Mouse (Mus musculus) inflammation-experienced regulatory T-cells (primary cell): ENCODE results near the gene Olfr479. TPM values are rescaled to one million over a fixed set of nuclear protein-coding genes. Genes with fewer than 3 reads are reported as not detected.

Experiments
- polyA plus RNA-seq, 2 experiments: library from polyadenylated mRNA; unstranded; fragments of 100-300 nt; shearing (Covaris generic); gene quantifications; one replicate each; pipeline ENCODE4 v1.2.1; 2017

Olfr479 gene
- polyA plus RNA-seq = not detected

GRCm38 (mm10) chr7:108050393-108050792 is at the start of gene Olfr479:
TSS of gene Olfr479 (plus strand) at chr7:108050693.

GRCm38 (mm10) chr7:108033889-108034288 is 16.6 kb upstream of the Olfr479 start, which contains the start of gene Olfr478:
TSS of gene Olfr478 (minus strand) at chr7:108033989.

DNA sequence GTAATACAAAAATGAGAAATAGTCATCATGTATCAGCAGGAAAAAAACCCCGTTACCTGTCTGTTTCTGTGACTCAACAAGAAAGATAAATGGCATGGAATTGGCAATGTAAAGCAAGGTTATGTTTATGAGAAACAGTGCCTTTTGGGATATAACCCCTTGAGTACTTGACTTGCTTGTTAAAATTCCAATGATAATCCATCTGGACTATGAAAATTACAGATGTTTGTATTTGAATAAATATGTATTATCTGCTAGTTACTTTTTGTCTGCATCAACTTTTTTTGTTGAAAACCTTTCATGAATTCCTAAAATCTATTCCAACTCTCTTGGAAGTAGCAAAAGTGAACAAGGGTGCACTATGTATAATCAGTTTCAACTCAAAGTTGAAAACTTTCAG is 16.8 kb downstream of the Olfr479 start, which contains the start of gene Olfr480:
Gene Olfr480, minus strand, starts transcription at position 101 of the 400 bp plus-strand sequence.

GRCm38 (mm10) chr7:108079555-108079954 is 29.1 kb downstream of the Olfr479 start, which contains the start of gene Olfr481:
TSS of gene Olfr481 (plus strand) at chr7:108079855.

DNA sequence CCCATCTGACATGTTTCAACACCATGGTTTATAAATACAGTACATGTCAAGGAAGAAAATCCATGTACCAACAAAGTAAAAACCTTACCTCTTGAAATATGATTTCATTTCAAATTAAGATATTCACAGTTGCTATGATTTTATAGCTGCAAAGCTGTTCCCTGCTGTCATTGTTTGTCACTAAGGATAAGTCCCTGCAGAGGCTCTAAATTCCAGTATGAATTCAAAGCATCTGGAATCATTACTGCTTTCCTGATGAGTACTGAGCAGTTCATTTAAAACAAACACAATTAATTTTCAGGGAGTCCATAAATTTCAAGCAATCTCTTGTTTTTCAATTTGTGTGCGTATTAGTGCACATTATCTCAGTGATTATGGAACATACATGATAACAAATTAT is 47.0 kb downstream of the Olfr479 start, which contains the start of gene Olfr482:
Gene Olfr482, minus strand, starts transcription at position 101 of the 400 bp plus-strand sequence.

GRCm38 (mm10) chr7:108100549-108100948 is 50.1 kb downstream of the Olfr479 start, which contains the start of gene Olfr483:
TSS of gene Olfr483 (plus strand) at chr7:108100849.

Other genes with a start within 250 kb of the Olfr479 start
- gene Ovch2, start 249.5 kb upstream of the Olfr479 start, polyA plus RNA-seq = not detected
- gene Olfr467, start 238.4 kb upstream of the Olfr479 start, polyA plus RNA-seq = not detected
- gene Olfr469, start 225.2 kb upstream of the Olfr479 start, polyA plus RNA-seq = not detected
- gene Olfr470, start 203.2 kb upstream of the Olfr479 start, polyA plus RNA-seq = not detected
- gene Olfr472, start 152.8 kb upstream of the Olfr479 start, polyA plus RNA-seq = under 1 TPM; 0.07 to 0.23 TPM
- not detected for gene Olfr473, start 120.2 kb upstream of the Olfr479 start, polyA plus RNA-seq
- gene Olfr474, start 96.0 kb upstream of the Olfr479 start, polyA plus RNA-seq = not detected
- not detected for gene Olfr476, start 85.9 kb upstream of the Olfr479 start, polyA plus RNA-seq
- gene Olfr477, start 64.0 kb upstream of the Olfr479 start, polyA plus RNA-seq = under 1 TPM in 1 of 2 experiments, not detected in 1; 0.10 TPM
- gene Olfr478, start 16.7 kb upstream of the Olfr479 start, polyA plus RNA-seq = not detected
- not detected for gene Olfr480, start 16.7 kb downstream of the Olfr479 start, polyA plus RNA-seq
- under 1 TPM; 0.13 to 0.95 TPM for gene Olfr481, start 29.2 kb downstream of the Olfr479 start, polyA plus RNA-seq
- gene Olfr482, start 46.9 kb downstream of the Olfr479 start, polyA plus RNA-seq = 1 to 10 TPM in 1 of 2 experiments, under 1 TPM in 1; 0.14 to 1.3 TPM
- under 1 TPM in 1 of 2 experiments, not detected in 1; 0.30 TPM for gene Olfr483, start 50.2 kb downstream of the Olfr479 start, polyA plus RNA-seq
- not detected for gene Olfr484, start 76.8 kb downstream of the Olfr479 start, polyA plus RNA-seq
- under 1 TPM in 1 of 2 experiments, not detected in 1; 0.17 TPM for gene Olfr485, start 109.2 kb downstream of the Olfr479 start, polyA plus RNA-seq
- gene Olfr486, start 122.0 kb downstream of the Olfr479 start, polyA plus RNA-seq = not detected
- not detected for gene Olfr487, start 163.9 kb downstream of the Olfr479 start, polyA plus RNA-seq
- gene Olfr488, start 207.7 kb downstream of the Olfr479 start, polyA plus RNA-seq = under 1 TPM; 0.31 to 0.83 TPM
- gene Olfr490, start 238.2 kb downstream of the Olfr479 start, polyA plus RNA-seq = under 1 TPM in 1 of 2 experiments, not detected in 1; 0.17 TPM